Mouse (Mus musculus) embryonic facial prominence, embryonic 11.5 days (tissue): ENCODE measurements around the gene Mmachc. TPM values are rescaled to one million over a fixed set of nuclear protein-coding genes. Genes with fewer than 3 reads are reported as not detected.

Experiments used
- ATAC-seq: fragments of 200-750 bp; cut with Nextera tagmentation; replicated peaks from 2 replicates; pipeline ENCODE4 v1.8.0; 2017; ENCODE audit warnings: low read depth; ENCODE audit not compliant: insufficient number of reproducible peaks, low FRiP score, low TSS enrichment
- DNase-seq: peaks from one replicate; pipeline ENCODE4 v3.0.0-alpha.2; 2015; ENCODE audit warnings: low spot score
- H3K27ac ChIP-seq: fragments of 300-500 bp; sonication (generic); replicated peaks from 2 replicates; pipeline ENCODE4 v1.5.1; 2014; ENCODE audit warnings: mild to moderate bottlenecking, low read depth, low read length, control low read depth
- H3K27me3 ChIP-seq: fragments of 300-500 bp; sonication (generic); 2 replicates; pipeline ENCODE4 v1.6.1; 2014; ENCODE audit warnings: mild to moderate bottlenecking, low read length, moderate library complexity, mixed read lengths; ENCODE audit not compliant: control insufficient read depth, insufficient read depth
- H3K36me3 ChIP-seq: fragments of 300-500 bp; sonication (generic); replicated peaks from 2 replicates; pipeline ENCODE4 v1.6.1; 2014; ENCODE audit warnings: low read depth, mild to moderate bottlenecking, low read length, moderate library complexity, mixed read lengths; ENCODE audit not compliant: control insufficient read depth, insufficient read depth
- H3K4me1 ChIP-seq: fragments of 300-500 bp; sonication (generic); 2 replicates; pipeline ENCODE4 v1.6.1; 2014; ENCODE audit warnings: low read length, mixed read lengths; ENCODE audit not compliant: control insufficient read depth, insufficient read depth
- H3K4me2 ChIP-seq: fragments of 300-500 bp; sonication (generic); 2 replicates; pipeline ENCODE4 v1.6.1; 2014; ENCODE audit warnings: low read depth, mild to moderate bottlenecking, control low read depth, low read length, moderate library complexity
- H3K4me3 ChIP-seq: fragments of 300-500 bp; sonication (generic); 2 replicates; pipeline ENCODE4 v1.5.1; 2014; ENCODE audit warnings: low read depth, low read length, control low read depth
- H3K9ac ChIP-seq: fragments of 300-500 bp; sonication (generic); replicated peaks from 2 replicates; pipeline ENCODE4 v1.6.1; 2014; ENCODE audit warnings: mild to moderate bottlenecking, control low read depth, low read length
- H3K9me3 ChIP-seq: fragments of 300-500 bp; sonication (generic); replicated peaks from 2 replicates; pipeline ENCODE4 v1.6.1; 2016; ENCODE audit warnings: mild to moderate bottlenecking, low read length, inconsistent platforms, mixed read lengths; ENCODE audit not compliant: control insufficient read depth
- WGBS: fragments of 180-500 bp; shearing (Covaris S2); extraction: QIAGEN DNeasy Blood & Tissue Kit; methylation state at CpG from one replicate; pipeline ENCODE4 v1.1.7; 2014; 5-methylcytosine and 5-hydroxymethylcytosine counted together
- polyA plus RNA-seq: library from polyadenylated mRNA; unstranded; fragments of >200 nt; fragmentation: Nextera tagmentation; extraction: Ambion mirVana; gene quantifications from 2 replicates; pipeline ENCODE4 v1.2.1, GENCODE M21; 2014

The Mmachc gene
- 20.0 and 24.6 TPM in 2 replicates for polyA plus RNA-seq

DNA sequence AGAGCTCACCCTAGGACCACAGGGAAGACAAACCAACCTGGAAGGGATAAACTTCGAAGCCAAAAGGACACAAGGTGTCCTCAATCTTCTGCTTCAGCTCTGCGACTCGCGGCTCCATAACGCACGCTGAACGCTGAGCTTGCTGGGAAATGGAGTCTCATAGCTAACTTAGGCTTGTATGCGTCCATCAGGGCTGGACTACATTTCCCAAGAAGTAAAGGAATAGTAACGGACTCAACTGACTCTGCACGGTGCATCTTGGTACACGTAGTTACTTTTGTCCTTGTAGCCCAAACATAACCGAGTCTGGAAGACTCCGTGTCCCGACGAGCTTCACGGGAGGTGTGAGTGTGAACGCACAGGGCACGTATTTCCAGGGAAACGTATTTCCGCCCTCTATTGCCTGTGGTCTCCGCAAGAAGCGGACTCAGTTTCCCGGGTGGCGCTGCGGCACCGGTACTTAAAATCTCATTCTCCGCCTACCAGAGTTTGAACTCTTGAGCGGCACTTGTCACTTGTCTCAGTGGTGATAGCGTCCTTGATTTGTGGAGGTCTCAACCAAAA is at the start of gene Mmachc, which contains the start of gene Ccdc163:
Gene Mmachc (minus strand): TSS at position 206 of the 564 bp plus-strand sequence.
Gene Ccdc163 (plus strand): TSS at position 309 of the 564 bp plus-strand sequence.
- Histone ChIP-seq H3K9me3 (no peaks in the 10 kb centered on the region), H3K9ac (peak within 1 kb of the TSS; percentile 58), H3K27ac (no peak within 1 kb of the TSS), H3K4me3 (peak within 1 kb of the TSS; percentile 48), H3K4me1 (no peaks in the 10 kb centered on the region; the same call in 1 of the 2 replicates), H3K27me3 (no peaks in the 10 kb centered on the region), H3K4me2 (peak within 1 kb of the TSS; percentile 67), H3K36me3 (no peaks in the 10 kb centered on the region)
- ATAC-seq (peak; percentile 99), DNase-seq (peak; percentile 96)
- 0% methylated on average over 29 of the region's 29 CpGs for WGBS

DNA sequence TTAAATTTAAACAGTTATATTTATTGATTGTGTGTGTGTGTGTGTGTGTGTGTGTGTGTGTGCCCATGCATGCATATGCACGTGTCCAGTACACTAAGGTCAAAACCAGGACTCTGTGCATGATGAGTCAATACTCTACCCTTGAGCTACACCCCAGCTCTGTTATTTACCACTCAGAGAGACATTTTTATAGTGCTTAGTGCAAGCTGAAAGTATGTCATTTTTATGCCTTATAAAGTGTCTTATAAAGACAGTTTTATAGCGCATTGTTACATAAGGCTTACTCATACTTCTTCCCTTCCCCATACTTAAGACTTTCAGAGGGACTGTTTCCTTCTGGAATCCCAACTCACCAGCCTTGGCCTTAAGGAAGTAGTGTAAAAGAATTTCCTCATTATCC is 41.5 kb upstream of the Mmachc start:
- WGBS = 92% methylated on average over 2 of the region's 2 CpGs
- Histone ChIP-seq H3K9ac (no peak overlapping the region), H3K9me3 (no peaks in the 10 kb centered on the region), H3K4me2 (no peak overlapping the region), H3K4me3 (no peak overlapping the region), H3K27ac (no peak overlapping the region), H3K4me1 (no peaks in the 10 kb centered on the region), H3K27me3 (no peaks in the 10 kb centered on the region), H3K36me3 (no peaks in the 10 kb centered on the region)
- no peak for ATAC-seq
- DNase-seq = no peak

DNA sequence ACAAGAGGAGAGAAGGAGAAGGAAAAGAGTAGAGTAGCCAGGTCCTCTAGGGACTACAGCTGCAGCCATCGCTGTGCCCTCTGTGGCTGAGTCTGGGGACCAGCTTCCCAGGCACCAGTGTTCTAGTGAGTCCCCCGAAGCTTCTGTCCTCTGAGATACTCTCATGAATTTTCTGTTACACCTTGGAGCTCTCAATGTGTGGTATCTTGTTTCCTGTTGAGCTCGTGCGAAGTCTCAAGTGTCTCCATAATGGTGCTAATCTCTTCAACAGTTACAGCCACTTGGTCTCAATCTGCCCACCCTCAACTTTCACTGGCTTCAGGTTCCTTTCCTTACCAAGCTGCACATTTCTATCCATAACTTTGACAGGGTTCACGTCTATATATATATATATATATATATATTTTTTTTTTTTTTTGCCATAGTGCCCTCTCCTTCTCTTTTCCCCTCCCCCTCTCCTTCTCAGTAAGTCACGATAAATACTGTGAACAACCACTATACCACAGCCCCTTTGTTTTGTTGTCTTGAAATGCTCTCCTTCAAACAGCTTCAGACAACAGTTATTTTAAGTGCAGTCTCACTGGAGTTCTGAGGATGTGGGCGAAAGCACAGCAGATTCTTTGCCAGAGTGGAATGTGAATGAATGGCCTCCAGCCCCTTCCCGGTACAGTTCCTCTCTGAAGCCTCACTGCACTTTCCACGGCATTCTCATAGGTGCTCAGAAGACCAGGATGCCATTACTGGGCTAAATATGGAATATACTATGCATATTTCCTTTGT is 31.0 kb upstream of the Mmachc start:
- H3K36me3 ChIP-seq = no peaks in the 10 kb centered on the region
- no peak for ATAC-seq
- no peaks in the 10 kb centered on the region for H3K4me1 ChIP-seq
- DNase-seq = no peak
- H3K9ac ChIP-seq = no peak overlapping the region
- H3K4me2 ChIP-seq = no peak overlapping the region
- no peak overlapping the region for H3K27ac ChIP-seq
- H3K27me3 ChIP-seq = no peaks in the 10 kb centered on the region
- WGBS = 78% methylated on average over 9 of the region's 9 CpGs
- H3K4me3 ChIP-seq = no peak overlapping the region
- H3K9me3 ChIP-seq = no peaks in the 10 kb centered on the region

DNA sequence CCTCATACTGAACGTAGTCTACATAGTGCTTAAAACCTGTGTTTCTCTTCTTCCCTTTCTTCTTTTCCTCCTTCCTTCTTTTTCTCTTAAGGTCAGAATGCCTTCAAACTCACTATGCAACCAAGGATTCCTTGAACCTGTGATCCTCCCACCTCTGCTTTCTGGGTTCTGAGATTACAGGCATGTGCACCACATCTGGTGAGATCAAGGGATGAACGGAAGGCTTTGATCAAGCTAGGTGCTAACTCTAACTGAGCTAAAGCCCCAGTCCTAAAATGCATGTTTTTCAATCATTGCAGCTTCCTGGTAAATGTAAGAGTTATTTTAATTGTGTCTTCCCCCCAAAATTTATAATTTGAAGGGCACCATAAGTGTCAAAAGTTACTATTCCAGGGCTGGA is 26.8 kb upstream of the Mmachc start:
- no peaks in the 10 kb centered on the region for H3K36me3 ChIP-seq
- 82% methylated on average over 2 of the region's 2 CpGs for WGBS
- H3K9me3 ChIP-seq = no peaks in the 10 kb centered on the region
- no peak overlapping the region for H3K9ac ChIP-seq
- H3K4me2 ChIP-seq = no peak overlapping the region
- ATAC-seq (no peak), DNase-seq (no peak)
- no peak overlapping the region for H3K27ac ChIP-seq
- H3K4me1 ChIP-seq = no peaks in the 10 kb centered on the region
- no peaks in the 10 kb centered on the region for H3K27me3 ChIP-seq
- H3K4me3 ChIP-seq = no peak overlapping the region

DNA sequence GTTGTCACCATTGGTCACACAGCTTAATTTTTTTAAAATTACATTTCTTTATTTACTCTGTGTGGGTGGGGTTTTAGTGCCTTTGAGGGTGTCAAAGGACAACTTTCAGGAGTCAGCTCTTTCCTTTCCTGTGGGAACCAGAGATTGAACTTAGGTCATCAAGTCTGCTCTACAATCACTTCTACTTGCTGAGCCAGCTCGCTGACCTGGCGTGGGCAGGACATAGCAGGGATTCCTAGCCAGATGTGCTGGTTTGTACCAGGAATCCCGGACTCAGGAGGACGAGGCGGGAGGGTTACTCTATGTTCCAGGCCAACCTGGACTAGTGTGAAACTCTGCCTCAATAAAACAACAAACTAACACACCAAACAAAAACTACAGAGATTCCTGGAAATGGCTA is 24.1 kb upstream of the Mmachc start:
- H3K4me1 ChIP-seq = no peaks in the 10 kb centered on the region
- no peak overlapping the region for H3K9ac ChIP-seq
- no peaks in the 10 kb centered on the region for H3K27me3 ChIP-seq
- H3K9me3 ChIP-seq = no peaks in the 10 kb centered on the region
- H3K4me2 ChIP-seq = no peak overlapping the region
- ATAC-seq (no peak), DNase-seq (no peak)
- no peak overlapping the region for H3K4me3 ChIP-seq
- no peak overlapping the region for H3K27ac ChIP-seq
- H3K36me3 ChIP-seq = no peaks in the 10 kb centered on the region
- WGBS = 79% methylated on average over 5 of the region's 5 CpGs

DNA sequence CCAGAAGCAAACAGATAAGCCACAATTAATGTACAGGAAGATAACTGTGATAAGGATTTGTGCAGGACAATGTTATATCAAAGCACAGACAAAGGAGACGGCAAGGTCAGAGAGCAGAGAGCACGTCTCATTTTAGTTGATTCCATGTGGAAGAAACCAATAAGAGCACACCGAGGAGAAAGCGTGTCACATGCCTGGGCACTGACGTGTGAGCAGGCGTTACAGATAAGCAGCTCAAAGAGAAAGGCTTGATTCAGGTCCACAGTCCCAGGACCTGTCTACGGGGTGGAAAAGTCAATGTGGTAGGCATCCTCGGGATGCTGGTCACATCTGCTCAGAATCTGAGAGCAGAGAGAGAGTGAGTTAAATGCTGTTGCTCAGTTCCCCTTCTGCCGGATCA is 22.9 kb upstream of the Mmachc start:
- Histone ChIP-seq H3K27ac (no peak overlapping the region), H3K4me3 (no peak overlapping the region), H3K27me3 (no peaks in the 10 kb centered on the region), H3K9me3 (no peaks in the 10 kb centered on the region), H3K36me3 (no peaks in the 10 kb centered on the region), H3K9ac (no peak overlapping the region), H3K4me1 (no peaks in the 10 kb centered on the region), H3K4me2 (no peak overlapping the region)
- WGBS = 85% methylated on average over 9 of the region's 9 CpGs
- ATAC-seq (no peak), DNase-seq (no peak)

DNA sequence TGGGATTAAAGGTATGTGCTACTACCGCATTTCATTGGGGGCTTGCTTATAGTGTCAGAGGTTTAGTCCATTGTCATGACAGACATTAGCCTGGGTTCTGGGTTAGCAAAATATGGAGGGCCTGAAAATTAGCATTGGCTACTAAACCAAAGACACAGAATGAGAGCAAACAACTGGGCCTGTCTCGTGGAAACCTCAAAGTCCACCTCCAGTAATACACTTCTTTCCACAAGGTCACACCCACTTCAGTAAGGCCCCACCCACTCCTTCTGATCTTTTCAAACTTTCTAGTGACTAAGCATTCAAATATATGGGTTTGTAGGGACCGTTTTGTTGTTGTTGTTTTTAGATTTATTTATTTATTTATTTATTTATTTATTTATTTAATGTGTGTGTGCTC is 21.3 kb upstream of the Mmachc start:
- Histone ChIP-seq H3K27me3 (no peaks in the 10 kb centered on the region), H3K27ac (no peak overlapping the region), H3K4me2 (no peak overlapping the region), H3K36me3 (no peaks in the 10 kb centered on the region), H3K4me1 (no peaks in the 10 kb centered on the region), H3K9ac (no peak overlapping the region), H3K4me3 (no peak overlapping the region), H3K9me3 (no peaks in the 10 kb centered on the region)
- no peak for DNase-seq
- 92% methylated on average over 3 of the region's 3 CpGs for WGBS
- ATAC-seq = no peak

DNA sequence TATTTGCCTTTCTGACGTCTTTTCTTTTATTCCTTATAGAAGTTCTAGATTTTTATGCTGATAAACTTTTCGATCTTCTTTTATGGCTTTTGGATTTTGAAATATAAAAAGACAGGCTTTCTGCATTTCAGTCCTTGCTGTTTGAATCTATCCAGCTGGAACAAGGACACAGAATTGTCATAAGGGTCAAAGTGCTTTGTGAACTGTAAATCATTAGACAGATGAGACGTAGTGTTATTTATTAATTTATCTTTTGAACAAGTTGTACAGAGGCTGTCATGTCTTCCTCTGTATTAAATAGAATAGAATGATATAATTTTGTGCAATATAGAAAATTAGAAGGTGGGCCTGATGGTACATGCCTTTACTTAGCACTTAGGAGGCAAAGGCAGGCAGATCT is 19.2 kb upstream of the Mmachc start:
- Histone ChIP-seq H3K4me3 (no peak overlapping the region), H3K9ac (no peak overlapping the region), H3K4me1 (no peaks in the 10 kb centered on the region), H3K4me2 (no peak overlapping the region), H3K27me3 (no peaks in the 10 kb centered on the region), H3K27ac (no peak overlapping the region), H3K36me3 (no peaks in the 10 kb centered on the region), H3K9me3 (no peaks in the 10 kb centered on the region)
- 84% methylated on average over 3 of the region's 3 CpGs for WGBS
- DNase-seq (no peak), ATAC-seq (no peak)
